Mouse (Mus musculus): ENCODE measurements around the gene Tepsin. TPM values are rescaled to one million over a fixed set of nuclear protein-coding genes. Genes with fewer than 3 reads are reported as not detected.

The Tepsin gene
- polyA plus RNA-seq, 1 experiment from 2014 or later = 5.2 TPM

- no peak for ATAC-seq (ENCODE audit: low read depth)
- peaks cover 87% of the 10 kb centered on the region for H3K36me3 ChIP-seq
Observed at GRCm38 (mm10) chr11:120129281-120129680, 30.8 kb upstream of the Tepsin start.

GRCm38 (mm10) chr11:120126845-120127244, 28.3 kb upstream of the Tepsin start:
- ATAC-seq (ENCODE audit: low read depth) = no peak
- no peak overlapping the region for H3K4me3 ChIP-seq (replicated peaks)

More at GRCm38 (mm10) chr11:120129281-120129680, 30.8 kb upstream of the Tepsin start:
- 82% methylated on average over 7 of the region's 7 CpGs for WGBS (ENCODE audit: insufficient replicate concordance)
- Histone ChIP-seq H3K4me3 (replicated peaks) (no peak overlapping the region), H3K27ac (no peak overlapping the region), H3K4me2 (no peak overlapping the region), H3K9ac (no peak overlapping the region), H3K9me3 (replicated peaks) (no peaks in the 10 kb centered on the region), H3K4me1 (replicated peaks) (0 out of 2 replicates have a peak, but pooled peaks cover 4% of the 10 kb centered on the region), H3K27me3 (no peaks in the 10 kb centered on the region)
- DNase-seq = no peak

GRCm38 (mm10) chr11:120122126-120122525, 23.6 kb upstream of the Tepsin start:
- no peak overlapping the region for H3K27ac ChIP-seq
- no peaks in the 10 kb centered on the region for H3K27me3 ChIP-seq
- peaks cover 86% of the 10 kb centered on the region for H3K36me3 ChIP-seq
- H3K9me3 ChIP-seq (replicated peaks) = no peaks in the 10 kb centered on the region
- 88% methylated on average over 12 of the region's 12 CpGs for WGBS (ENCODE audit: insufficient replicate concordance)
- H3K4me1 ChIP-seq (replicated peaks) = peaks cover 9% of the 10 kb centered on the region; the same call in 1 of the 2 replicates
- no peak overlapping the region for H3K9ac ChIP-seq
- H3K4me2 ChIP-seq = no peak overlapping the region
- no peak for DNase-seq
- ATAC-seq (ENCODE audit: low read depth) = no peak
- H3K4me3 ChIP-seq (replicated peaks) = no peak overlapping the region

More at GRCm38 (mm10) chr11:120126845-120127244, 28.3 kb upstream of the Tepsin start:
- H3K9ac ChIP-seq = no peak overlapping the region
- H3K4me1 ChIP-seq (replicated peaks) = no peaks in the 10 kb centered on the region
- H3K27me3 ChIP-seq = no peaks in the 10 kb centered on the region
- no peaks in the 10 kb centered on the region for H3K9me3 ChIP-seq (replicated peaks)
- no peak overlapping the region for H3K4me2 ChIP-seq
- no peak for DNase-seq
- H3K27ac ChIP-seq = no peak overlapping the region
- 64% methylated on average over 2 of the region's 2 CpGs for WGBS (ENCODE audit: insufficient replicate concordance)
- peaks cover 86% of the 10 kb centered on the region for H3K36me3 ChIP-seq

GRCm38 (mm10) chr11:120120642-120121420, 22.3 kb upstream of the Tepsin start:
- no peak for DNase-seq
- no peak for ATAC-seq (ENCODE audit: low read depth)

GRCm38 (mm10) chr11:120119936-120120541, 21.5 kb upstream of the Tepsin start:
- Histone ChIP-seq H3K9ac (no peak overlapping the region), H3K36me3 (peaks cover 93% of the 10 kb centered on the region), H3K4me1 (replicated peaks) (peaks cover 9% of the 10 kb centered on the region; the same call in 1 of the 2 replicates), H3K9me3 (replicated peaks) (no peaks in the 10 kb centered on the region), H3K4me2 (no peak overlapping the region), H3K27ac (no peak overlapping the region), H3K4me3 (replicated peaks) (no peak overlapping the region), H3K27me3 (no peaks in the 10 kb centered on the region)
- ATAC-seq (ENCODE audit: low read depth) (no peak), DNase-seq (no peak)
- 86% methylated on average over 10 of the region's 10 CpGs for WGBS (ENCODE audit: insufficient replicate concordance)

More at GRCm38 (mm10) chr11:120120642-120121420, 22.3 kb upstream of the Tepsin start:
- no peak overlapping the region for H3K4me2 ChIP-seq
- no peaks in the 10 kb centered on the region for H3K27me3 ChIP-seq
- no peak overlapping the region for H3K9ac ChIP-seq
- H3K4me1 ChIP-seq (replicated peaks) = peaks cover 9% of the 10 kb centered on the region; the same call in 1 of the 2 replicates
- H3K4me3 ChIP-seq (replicated peaks) = no peak overlapping the region
- H3K9me3 ChIP-seq (replicated peaks) = no peaks in the 10 kb centered on the region
- H3K36me3 ChIP-seq = peaks cover 91% of the 10 kb centered on the region
- WGBS (ENCODE audit: insufficient replicate concordance) = 77% methylated on average over 17 of the region's 17 CpGs
- no peak overlapping the region for H3K27ac ChIP-seq

GRCm38 (mm10) chr11:120119108-120119507, 20.6 kb upstream of the Tepsin start:
- no peak for DNase-seq
- Histone ChIP-seq H3K9ac (no peak overlapping the region), H3K4me2 (no peak overlapping the region), H3K27ac (no peak overlapping the region), H3K9me3 (replicated peaks) (no peaks in the 10 kb centered on the region), H3K4me3 (replicated peaks) (no peak overlapping the region), H3K4me1 (replicated peaks) (peaks cover 9% of the 10 kb centered on the region; the same call in 1 of the 2 replicates), H3K27me3 (no peaks in the 10 kb centered on the region), H3K36me3 (peaks cover 94% of the 10 kb centered on the region)
- ATAC-seq (ENCODE audit: low read depth) = no peak
- 81% methylated on average over 7 of the region's 7 CpGs for WGBS (ENCODE audit: insufficient replicate concordance)

- DNase-seq (no peak), ATAC-seq (ENCODE audit: low read depth) (no peak)
- Histone ChIP-seq H3K4me3 (replicated peaks) (no peak overlapping the region), H3K4me2 (no peak overlapping the region), H3K27me3 (no peaks in the 10 kb centered on the region), H3K9me3 (replicated peaks) (no peaks in the 10 kb centered on the region), H3K9ac (no peak overlapping the region), H3K27ac (no peak overlapping the region), H3K4me1 (replicated peaks) (peaks cover 9% of the 10 kb centered on the region; the same call in 1 of the 2 replicates), H3K36me3 (peaks cover 97% of the 10 kb centered on the region)
- whole genome bisulfite sequencing (ENCODE audit: insufficient replicate concordance) = 78% methylated on average over 2 of the region's 2 CpGs
Observed at GRCm38 (mm10) chr11:120117626-120118025, 19.1 kb upstream of the Tepsin start.

- no peak for DNase-seq
- no peak overlapping the region for H3K27ac ChIP-seq
- H3K27me3 ChIP-seq = no peaks in the 10 kb centered on the region
- no peak for ATAC-seq (ENCODE audit: low read depth)
- H3K4me3 ChIP-seq (replicated peaks) = no peak overlapping the region
- peaks cover 5% of the 10 kb centered on the region; the same call in 1 of the 2 replicates for H3K4me1 ChIP-seq (replicated peaks)
- H3K9me3 ChIP-seq (replicated peaks) = no peaks in the 10 kb centered on the region
- H3K9ac ChIP-seq = no peak overlapping the region
- peaks cover 95% of the 10 kb centered on the region for H3K36me3 ChIP-seq
- WGBS (ENCODE audit: insufficient replicate concordance) = 90% methylated on average over 21 of the region's 21 CpGs
- no peak overlapping the region for H3K4me2 ChIP-seq
Observed at GRCm38 (mm10) chr11:120114488-120115215, 16.1 kb upstream of the Tepsin start.

- 88% methylated on average over 4 of the region's 4 CpGs for WGBS (ENCODE audit: insufficient replicate concordance)
- no peaks in the 10 kb centered on the region for H3K9me3 ChIP-seq (replicated peaks)
- ATAC-seq (ENCODE audit: low read depth) (no peak), DNase-seq (no peak)
- no peaks in the 10 kb centered on the region for H3K4me1 ChIP-seq (replicated peaks)
- no peak overlapping the region for H3K27ac ChIP-seq
- no peak overlapping the region for H3K9ac ChIP-seq
- H3K4me2 ChIP-seq = no peak overlapping the region
- peaks cover 94% of the 10 kb centered on the region for H3K36me3 ChIP-seq
- no peaks in the 10 kb centered on the region for H3K27me3 ChIP-seq
- no peak overlapping the region for H3K4me3 ChIP-seq (replicated peaks)
Observed at GRCm38 (mm10) chr11:120112136-120112535, 13.6 kb upstream of the Tepsin start.

GRCm38 (mm10) chr11:120111033-120111432, 12.5 kb upstream of the Tepsin start:
- H3K9ac ChIP-seq = no peak overlapping the region
- no peak overlapping the region for H3K27ac ChIP-seq
- no peak overlapping the region for H3K4me2 ChIP-seq
- no peak for ATAC-seq (ENCODE audit: low read depth)
- no peak for DNase-seq
- no peak overlapping the region for H3K4me3 ChIP-seq (replicated peaks)
- no peaks in the 10 kb centered on the region for H3K4me1 ChIP-seq (replicated peaks)
- no peaks in the 10 kb centered on the region for H3K27me3 ChIP-seq
- WGBS (ENCODE audit: insufficient replicate concordance) = 22% methylated on average over 2 of the region's 2 CpGs
- H3K36me3 ChIP-seq = peaks cover 90% of the 10 kb centered on the region
- no peaks in the 10 kb centered on the region for H3K9me3 ChIP-seq (replicated peaks)

- no peak for DNase-seq
- H3K36me3 ChIP-seq = peaks cover 90% of the 10 kb centered on the region
Observed at GRCm38 (mm10) chr11:120110554-120110953, 12.0 kb upstream of the Tepsin start.

More at GRCm38 (mm10) chr11:120110554-120110953, 12.0 kb upstream of the Tepsin start:
- WGBS (ENCODE audit: insufficient replicate concordance) = 73% methylated on average over 7 of the region's 7 CpGs
- H3K27me3 ChIP-seq = no peaks in the 10 kb centered on the region
- no peak overlapping the region for H3K4me3 ChIP-seq (replicated peaks)
- 0 out of 2 replicates have a peak overlapping the region, but pooled peaks have one; percentile 34 for H3K27ac ChIP-seq
- ATAC-seq (ENCODE audit: low read depth) = 0 out of 2 replicates have a peak, but pooled peaks have one; percentile 9
- H3K9ac ChIP-seq = no peak overlapping the region
- no peaks in the 10 kb centered on the region for H3K9me3 ChIP-seq (replicated peaks)
- H3K4me1 ChIP-seq (replicated peaks) = no peaks in the 10 kb centered on the region
- H3K4me2 ChIP-seq = no peak overlapping the region

Measured in liver, embryonic 13.5 days (tissue).